Mouse (Mus musculus): ENCODE results near the gene Tnfaip3. TPM values are rescaled to one million over a fixed set of nuclear protein-coding genes. Genes with fewer than 3 reads are reported as not detected.

Gene Tnfaip3
- total and polyA plus RNA-seq, 2 experiments from 2014 or later, result 1.4 to 3.6 TPM

GRCm38 (mm10) chr10:18987907-18988199 is 27.6 kb downstream of the Tnfaip3 start:
- no peak overlapping the region for H3K4me3 ChIP-seq (ENCODE audit: low read depth, low read length)
- no peaks in the 10 kb centered on the region for H3K27me3 ChIP-seq (ENCODE audit: insufficient read depth, low read length)
- no peak overlapping the region for H3K27ac ChIP-seq (ENCODE audit: low read depth, low read length)
- no peak overlapping the region for H3K9ac ChIP-seq (replicated peaks; ENCODE audit: low read length, poor library complexity, severe bottlenecking)
- no peak for DNase-seq (ENCODE audit: low spot score)
- H3K4me2 ChIP-seq (ENCODE audit: low read depth, low read length, poor library complexity, severe bottlenecking), result no peak overlapping the region
- H3K4me1 ChIP-seq (ENCODE audit: insufficient read depth, low read length), result no peaks in the 10 kb centered on the region
- H3K36me3 ChIP-seq (ENCODE audit: insufficient read depth, low read length), result no peaks in the 10 kb centered on the region
- no peak for TF ChIP-seq CTCF (IDR thresholded peaks at IDR 0.05)
- WGBS, result 68% methylated on average over 2 of the region's 2 CpGs
- no peak for ATAC-seq (ENCODE audit: low FRiP score)
- no peaks in the 10 kb centered on the region for H3K9me3 ChIP-seq (ENCODE audit: low read length)

- ATAC-seq (ENCODE audit: low FRiP score) (no peak), DNase-seq (ENCODE audit: low spot score) (no peak)
- TF ChIP-seq CTCF (IDR thresholded peaks at IDR 0.05), result no peak
- H3K4me3 ChIP-seq (ENCODE audit: low read depth, low read length), result no peak overlapping the region
- H3K4me1 ChIP-seq (ENCODE audit: insufficient read depth, low read length), result no peaks in the 10 kb centered on the region
- 23% methylated on average over 2 of the region's 2 CpGs for WGBS
- H3K4me2 ChIP-seq (ENCODE audit: low read depth, low read length, poor library complexity, severe bottlenecking), result no peak overlapping the region
- H3K27ac ChIP-seq (ENCODE audit: low read depth, low read length), result no peak overlapping the region
- no peak overlapping the region for H3K9ac ChIP-seq (replicated peaks; ENCODE audit: low read length, poor library complexity, severe bottlenecking)
- no peaks in the 10 kb centered on the region for H3K36me3 ChIP-seq (ENCODE audit: insufficient read depth, low read length)
- no peaks in the 10 kb centered on the region for H3K27me3 ChIP-seq (ENCODE audit: insufficient read depth, low read length)
- no peaks in the 10 kb centered on the region for H3K9me3 ChIP-seq (ENCODE audit: low read length)
These were observed 28.2 kb downstream of the Tnfaip3 start for GRCm38 (mm10) chr10:18987046-18987906.

- Histone ChIP-seq H3K9ac (replicated peaks; ENCODE audit: low read length, poor library complexity, severe bottlenecking) (no peak overlapping the region), H3K36me3 (ENCODE audit: insufficient read depth, low read length) (no peaks in the 10 kb centered on the region), H3K4me3 (ENCODE audit: low read depth, low read length) (no peak overlapping the region), H3K27ac (ENCODE audit: low read depth, low read length) (no peak overlapping the region), H3K4me1 (ENCODE audit: insufficient read depth, low read length) (no peaks in the 10 kb centered on the region), H3K4me2 (ENCODE audit: low read depth, low read length, poor library complexity, severe bottlenecking) (no peak overlapping the region), H3K9me3 (ENCODE audit: low read length) (no peaks in the 10 kb centered on the region), H3K27me3 (ENCODE audit: insufficient read depth, low read length) (no peaks in the 10 kb centered on the region)
- TF ChIP-seq CTCF (IDR thresholded peaks at IDR 0.05), result no peak
- DNase-seq (ENCODE audit: low spot score), result no peak
- ATAC-seq (ENCODE audit: low FRiP score), result no peak
- 86% methylated on average over 3 of the region's 3 CpGs for WGBS
These were observed 29.9 kb downstream of the Tnfaip3 start for GRCm38 (mm10) chr10:18985516-18985915.

GRCm38 (mm10) chr10:18983514-18983913 is 31.9 kb downstream of the Tnfaip3 start:
- no peaks in the 10 kb centered on the region for H3K36me3 ChIP-seq (ENCODE audit: insufficient read depth, low read length)
- no peak overlapping the region for H3K4me3 ChIP-seq (ENCODE audit: low read depth, low read length)
- H3K27me3 ChIP-seq (ENCODE audit: insufficient read depth, low read length), result no peaks in the 10 kb centered on the region
- H3K4me1 ChIP-seq (ENCODE audit: insufficient read depth, low read length), result no peaks in the 10 kb centered on the region
- H3K4me2 ChIP-seq (ENCODE audit: low read depth, low read length, poor library complexity, severe bottlenecking), result no peak overlapping the region
- no peaks in the 10 kb centered on the region for H3K9me3 ChIP-seq (ENCODE audit: low read length)
- no peak overlapping the region for H3K27ac ChIP-seq (ENCODE audit: low read depth, low read length)
- WGBS, result 80% methylated on average over 6 of the region's 6 CpGs
- no peak overlapping the region for H3K9ac ChIP-seq (replicated peaks; ENCODE audit: low read length, poor library complexity, severe bottlenecking)
- TF ChIP-seq CTCF (IDR thresholded peaks at IDR 0.05), result no peak
- no peak for ATAC-seq (ENCODE audit: low FRiP score)
- no peak for DNase-seq (ENCODE audit: low spot score)

DNA sequence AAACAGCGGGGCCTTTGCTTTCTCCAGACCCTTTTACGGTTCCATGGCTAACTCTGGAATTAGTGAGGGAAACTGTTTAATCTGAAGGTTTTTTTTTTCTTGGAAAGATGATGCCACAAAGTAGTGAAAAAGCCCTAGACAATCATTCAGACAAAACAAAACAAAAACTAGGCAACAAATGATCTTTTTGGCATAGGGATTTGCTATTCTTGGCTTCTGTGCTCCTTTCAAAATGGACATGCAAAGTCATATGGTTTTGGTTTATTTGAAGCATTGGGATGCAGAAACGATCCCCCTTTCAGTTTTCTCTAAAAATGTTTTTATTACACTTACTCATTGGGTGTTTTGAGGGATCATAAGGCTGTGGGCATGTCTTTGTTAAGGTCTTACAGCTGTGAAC is 41.0 kb downstream of the Tnfaip3 start:
- H3K4me3 ChIP-seq (ENCODE audit: low read depth, low read length), result no peak overlapping the region
- no peak overlapping the region for H3K9ac ChIP-seq (replicated peaks; ENCODE audit: low read length, poor library complexity, severe bottlenecking)
- H3K9me3 ChIP-seq (ENCODE audit: low read length), result no peaks in the 10 kb centered on the region
- H3K4me2 ChIP-seq (ENCODE audit: low read depth, low read length, poor library complexity, severe bottlenecking), result no peak overlapping the region
- WGBS, result 78% methylated on average over 3 of the region's 3 CpGs
- H3K4me1 ChIP-seq (ENCODE audit: insufficient read depth, low read length), result no peaks in the 10 kb centered on the region
- H3K27ac ChIP-seq (ENCODE audit: low read depth, low read length), result no peak overlapping the region
- DNase-seq (ENCODE audit: low spot score) (no peak), ATAC-seq (ENCODE audit: low FRiP score) (no peak)
- no peaks in the 10 kb centered on the region for H3K27me3 ChIP-seq (ENCODE audit: insufficient read depth, low read length)
- no peak for TF ChIP-seq CTCF (IDR thresholded peaks at IDR 0.05)
- H3K36me3 ChIP-seq (ENCODE audit: insufficient read depth, low read length), result no peaks in the 10 kb centered on the region

DNA sequence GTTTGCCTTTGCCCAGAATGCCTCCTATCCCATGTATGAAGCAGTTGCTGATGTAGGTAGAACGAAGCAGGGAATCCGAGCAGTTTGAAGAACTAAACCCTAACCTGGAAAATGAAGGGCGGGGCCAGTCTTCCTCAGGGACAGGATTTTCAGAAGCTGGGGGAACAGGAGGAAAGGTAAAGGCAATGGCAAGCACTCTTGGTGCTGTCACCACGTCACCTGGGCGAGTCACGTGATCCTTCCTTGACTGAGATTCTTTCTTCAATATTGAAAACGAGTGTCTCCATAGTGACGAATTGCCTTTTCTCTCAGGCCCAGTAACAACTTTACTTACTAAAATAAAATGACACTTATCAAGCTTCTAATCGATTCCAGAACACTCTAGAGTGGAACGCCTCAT is 48.6 kb downstream of the Tnfaip3 start:
- no peak for TF ChIP-seq CTCF (IDR thresholded peaks at IDR 0.05)
- DNase-seq (ENCODE audit: low spot score) (no peak), ATAC-seq (ENCODE audit: low FRiP score) (no peak)
- Histone ChIP-seq H3K4me3 (ENCODE audit: low read depth, low read length) (no peak overlapping the region), H3K27ac (ENCODE audit: low read depth, low read length) (no peak overlapping the region), H3K4me2 (ENCODE audit: low read depth, low read length, poor library complexity, severe bottlenecking) (no peak overlapping the region), H3K4me1 (ENCODE audit: insufficient read depth, low read length) (no peaks in the 10 kb centered on the region), H3K27me3 (ENCODE audit: insufficient read depth, low read length) (no peaks in the 10 kb centered on the region), H3K9ac (replicated peaks; ENCODE audit: low read length, poor library complexity, severe bottlenecking) (no peak overlapping the region), H3K36me3 (ENCODE audit: insufficient read depth, low read length) (no peaks in the 10 kb centered on the region), H3K9me3 (ENCODE audit: low read length) (no peaks in the 10 kb centered on the region)
- WGBS, result 93% methylated on average over 10 of the region's 10 CpGs
